Mouse (Mus musculus) limb, embryonic 12.5 days (tissue): ENCODE results near the gene Tmem246. TPM values are rescaled to one million over a fixed set of nuclear protein-coding genes. Genes with fewer than 3 reads are reported as not detected.

ENCODE experiments used
- ATAC-seq: fragments of 200-750 bp; cut with Nextera tagmentation; 2 replicates; pipeline ENCODE4 v1.8.0; 2017; ENCODE audit warnings: low read depth, moderate TSS enrichment; ENCODE audit not compliant: insufficient number of reproducible peaks, insufficient read depth, low FRiP score, low TSS enrichment
- H3K27ac ChIP-seq: fragments of 300-500 bp; sonication (generic); 2 replicates; pipeline ENCODE4 v1.5.1; 2016; ENCODE audit warnings: mild to moderate bottlenecking, moderate library complexity
- H3K27me3 ChIP-seq: fragments of 300-500 bp; sonication (generic); 2 replicates; pipeline ENCODE4 v1.6.1; 2016; ENCODE audit warnings: mild to moderate bottlenecking, moderate library complexity
- H3K36me3 ChIP-seq: fragments of 300-500 bp; sonication (generic); 2 replicates; pipeline ENCODE4 v1.6.1; 2016; ENCODE audit warnings: mild to moderate bottlenecking, moderate library complexity
- H3K4me1 ChIP-seq: fragments of 300-500 bp; sonication (generic); replicated peaks from 2 replicates; pipeline ENCODE4 v1.6.1; 2016
- H3K4me2 ChIP-seq: fragments of 300-500 bp; sonication (generic); 2 replicates; pipeline ENCODE4 v1.6.1; 2016; ENCODE audit warnings: mild to moderate bottlenecking, moderate library complexity
- H3K4me3 ChIP-seq: fragments of 300-500 bp; sonication (generic); replicated peaks from 2 replicates; pipeline ENCODE4 v1.5.1; 2016; ENCODE audit warnings: mild to moderate bottlenecking
- H3K9ac ChIP-seq: fragments of 300-500 bp; sonication (generic); replicated peaks from 2 replicates; pipeline ENCODE4 v1.6.1; 2016; ENCODE audit warnings: mild to moderate bottlenecking, moderate library complexity
- H3K9me3 ChIP-seq: fragments of 300-500 bp; sonication (generic); 2 replicates; pipeline ENCODE4 v1.6.1; 2016; ENCODE audit warnings: mild to moderate bottlenecking, moderate library complexity
- WGBS: fragments of 180-500 bp; shearing (Covaris S2); methylation state at CpG from one replicate; pipeline ENCODE4 v1.1.7; 2016; 5-methylcytosine and 5-hydroxymethylcytosine counted together
- polyA plus RNA-seq: library from polyadenylated mRNA; unstranded; fragments of >200 nt; fragmentation: Nextera tagmentation; extraction: Ambion mirVana; gene quantifications from 2 replicates; pipeline ENCODE4 v1.2.1, GENCODE M21; 2016

Gene Tmem246
- polyA plus RNA-seq, 1 experiment from 2014 or later, result 16.6 TPM

GRCm38 (mm10) chr4:49539665-49540064, 58.0 kb downstream of the Tmem246 start:
- WGBS, result 83% methylated on average over 6 of the region's 6 CpGs
- H3K27ac ChIP-seq, result no peak overlapping the region

GRCm38 (mm10) chr4:49536671-49537070, 61.0 kb downstream of the Tmem246 start:
- Histone ChIP-seq H3K4me1 (no peaks in the 10 kb centered on the region), H3K9me3 (no peaks in the 10 kb centered on the region), H3K36me3 (peaks cover 11% of the 10 kb centered on the region; the same call in 1 of the 2 replicates), H3K27ac (no peak overlapping the region), H3K4me2 (no peak overlapping the region), H3K9ac (no peak overlapping the region), H3K4me3 (no peak overlapping the region), H3K27me3 (no peaks in the 10 kb centered on the region)
- 81% methylated on average over 4 of the region's 4 CpGs for WGBS
- ATAC-seq, result no peak

More at GRCm38 (mm10) chr4:49539665-49540064, 58.0 kb downstream of the Tmem246 start:
- Histone ChIP-seq H3K36me3 (no peaks in the 10 kb centered on the region), H3K9me3 (no peaks in the 10 kb centered on the region), H3K4me2 (no peak overlapping the region), H3K9ac (no peak overlapping the region), H3K4me1 (no peaks in the 10 kb centered on the region), H3K4me3 (no peak overlapping the region), H3K27me3 (no peaks in the 10 kb centered on the region)
- no peak for ATAC-seq

- H3K36me3 ChIP-seq, result peaks cover 15% of the 10 kb centered on the region
- H3K4me3 ChIP-seq, result no peak overlapping the region
- no peak overlapping the region for H3K27ac ChIP-seq
- H3K9me3 ChIP-seq, result 0 out of 2 replicates have a peak, but pooled peaks cover under 1% of the 10 kb centered on the region
- H3K9ac ChIP-seq, result no peak overlapping the region
- no peak overlapping the region for H3K4me2 ChIP-seq
- H3K4me1 ChIP-seq, result no peaks in the 10 kb centered on the region
- 93% methylated on average over 4 of the region's 4 CpGs for WGBS
- no peak for ATAC-seq
- no peaks in the 10 kb centered on the region for H3K27me3 ChIP-seq
Measured at GRCm38 (mm10) chr4:49535675-49536294, 61.9 kb downstream of the Tmem246 start.

GRCm38 (mm10) chr4:49535036-49535435, 62.6 kb downstream of the Tmem246 start:
- H3K36me3 ChIP-seq, result peaks cover 23% of the 10 kb centered on the region
- H3K27ac ChIP-seq, result no peak overlapping the region
- H3K9ac ChIP-seq, result no peak overlapping the region
- WGBS, result 85% methylated on average over 3 of the region's 3 CpGs
- ATAC-seq, result no peak
- H3K4me3 ChIP-seq, result no peak overlapping the region
- H3K27me3 ChIP-seq, result no peaks in the 10 kb centered on the region
- H3K9me3 ChIP-seq, result peaks cover 8% of the 10 kb centered on the region; the same call in 1 of the 2 replicates
- H3K4me1 ChIP-seq, result no peaks in the 10 kb centered on the region
- H3K4me2 ChIP-seq, result no peak overlapping the region

Other genes with a start within 250 kb of the Tmem246 start
- not detected in 2 replicates for gene Acnat2, start 189.7 kb downstream of the Tmem246 start, polyA plus RNA-seq
- not detected in 2 replicates for gene Acnat1, start 124.0 kb downstream of the Tmem246 start, polyA plus RNA-seq
- gene Baat, start 91.3 kb downstream of the Tmem246 start, polyA plus RNA-seq, result not detected in 2 replicates
- gene Mrpl50, start 76.8 kb downstream of the Tmem246 start, polyA plus RNA-seq, result 89.3 and 92.4 TPM in 2 replicates
- 13.6 and 14.3 TPM in 2 replicates for gene Zfp189, start 76.7 kb downstream of the Tmem246 start, polyA plus RNA-seq
- gene Aldob, start 48.3 kb downstream of the Tmem246 start, polyA plus RNA-seq, result 0.10 TPM in 1 of 2 replicates, not detected in the other
- 57.3 and 61.5 TPM in 2 replicates for gene Rnf20, start 34.1 kb upstream of the Tmem246 start, polyA plus RNA-seq
- gene Ppp3r2, start 84.1 kb upstream of the Tmem246 start, polyA plus RNA-seq, result 0.11 and 0.12 TPM in 2 replicates
- gene Grin3a, start 247.9 kb upstream of the Tmem246 start, polyA plus RNA-seq, result 2.4 and 2.7 TPM in 2 replicates